Mouse (Mus musculus) neutrophil, adult 83 days (primary cell): ENCODE measurements around the gene Srp68. TPM values are rescaled to one million over a fixed set of nuclear protein-coding genes. Genes with fewer than 3 reads are reported as not detected.

Experiments
- total RNA-seq, 2 experiments: library from RNA; stranded (reverse); gene quantifications; one replicate each; pipeline ENCODE4 v1.2.4; 2023

The Srp68 gene
- total RNA-seq = 10 to 100 TPM; 36.8 to 39.4 TPM

DNA sequence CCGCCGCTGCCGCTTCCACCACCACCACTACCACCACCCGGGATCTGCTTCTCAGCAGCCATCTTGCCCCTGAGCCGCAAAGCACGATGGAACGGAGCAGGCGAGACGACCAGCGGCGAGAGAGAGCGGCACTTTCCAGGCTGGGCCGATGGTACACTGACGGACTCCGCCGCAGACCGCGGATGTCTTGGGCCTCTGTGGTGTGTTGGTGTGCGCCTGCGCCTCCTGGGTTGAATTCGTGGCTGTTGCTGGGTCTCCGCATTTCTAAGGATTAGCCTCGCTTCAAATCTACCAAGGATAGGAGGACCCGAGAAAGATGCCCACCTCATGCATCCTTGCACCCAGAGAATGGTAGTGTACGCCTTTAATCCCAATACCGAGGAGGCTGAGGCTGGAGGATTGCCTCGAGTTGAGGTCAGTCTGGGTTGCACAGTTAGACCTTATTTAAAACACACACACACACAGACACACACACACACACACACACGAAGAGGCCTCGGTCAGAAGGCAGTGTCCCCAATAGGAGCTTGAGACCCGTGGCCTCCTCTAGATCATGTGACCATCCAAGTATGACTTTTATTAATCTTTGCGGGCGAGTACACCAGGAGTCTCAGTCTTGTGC is at the start of gene Srp68:
Gene Srp68 (minus strand): TSS at position 173 of the 622 bp plus-strand sequence.

DNA sequence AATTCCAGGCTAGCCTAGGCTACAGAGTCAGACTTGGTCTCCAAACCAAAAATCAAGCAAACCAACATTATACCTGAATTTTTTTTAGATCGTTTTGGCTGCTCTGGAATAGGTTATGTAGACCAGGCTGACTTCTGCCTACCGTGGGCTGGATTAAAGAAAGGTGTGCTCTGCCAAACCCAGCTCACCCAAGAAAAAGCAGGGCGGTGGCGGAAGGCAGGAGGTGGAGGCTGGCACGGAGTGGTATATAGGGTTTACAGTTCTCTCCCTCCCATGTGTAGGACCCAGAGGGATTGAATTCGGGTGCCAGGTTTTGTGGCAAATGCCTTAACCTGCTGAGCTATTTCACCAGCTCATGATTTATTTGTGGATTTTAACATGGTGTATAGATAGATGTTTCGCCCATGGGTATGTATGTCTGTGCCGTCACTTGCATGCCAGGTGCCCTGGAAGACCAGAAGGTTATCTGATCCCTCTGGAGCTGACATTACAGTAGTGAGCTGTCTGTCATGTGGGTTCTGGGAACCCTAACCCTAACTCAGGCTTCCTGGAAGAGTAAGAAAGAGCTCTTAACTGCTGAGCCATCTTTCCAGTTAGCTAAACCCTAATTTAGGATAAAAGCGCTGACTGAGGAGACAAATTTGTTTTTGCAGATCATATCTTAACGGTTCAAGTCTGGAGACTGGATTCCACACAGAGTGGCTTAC is 33.2 kb upstream of the Srp68 start, which contains the start of gene Exoc7:
Gene Exoc7 (minus strand): TSS at position 215 of the 707 bp plus-strand sequence.

DNA sequence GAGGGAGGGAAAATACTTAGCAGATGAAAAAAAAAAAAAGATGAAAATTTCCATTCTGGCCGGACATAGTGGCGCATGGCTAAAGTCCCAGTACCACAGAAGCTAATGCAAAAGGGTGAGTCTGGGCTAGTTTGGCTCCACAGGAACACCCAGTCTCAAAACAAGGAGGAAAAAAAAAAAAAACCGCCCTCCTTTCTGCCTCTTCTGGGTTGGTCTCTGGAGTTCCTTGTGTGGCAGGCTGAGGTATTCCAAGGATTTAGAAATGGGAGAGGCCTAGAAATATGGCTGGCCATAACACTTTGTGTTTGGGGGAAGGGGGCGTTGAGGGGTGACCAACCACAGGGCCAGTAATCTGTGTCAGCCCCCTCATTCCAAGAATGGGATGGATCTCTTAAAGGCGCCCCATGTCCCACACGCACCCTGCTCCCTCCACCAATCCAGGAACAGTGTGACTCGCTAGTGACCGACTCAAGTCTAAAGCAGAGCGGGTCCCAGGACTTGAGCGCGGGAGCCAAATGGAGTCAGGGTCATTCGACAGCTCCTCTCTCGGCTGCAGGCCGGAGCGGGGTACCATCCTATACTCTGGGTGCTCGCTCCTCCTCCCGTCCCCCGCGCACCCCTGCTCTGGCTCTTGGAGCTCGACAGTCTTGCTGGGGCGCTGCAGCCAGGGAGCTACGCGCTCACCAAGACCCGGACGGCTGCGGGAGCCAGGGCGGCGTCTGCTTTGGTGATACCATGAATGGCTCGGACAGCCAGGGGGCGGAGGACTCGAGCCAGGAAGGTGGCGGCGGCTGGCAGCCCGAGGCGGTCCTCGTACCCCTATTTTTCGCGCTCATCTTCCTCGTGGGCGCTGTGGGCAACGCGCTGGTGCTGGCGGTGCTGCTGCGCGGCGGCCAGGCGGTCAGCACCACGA is 7.0 kb upstream of the Srp68 start, which contains the start of gene Galr2:
Gene Galr2 (plus strand): TSS at position 189 of the 913 bp plus-strand sequence.

DNA sequence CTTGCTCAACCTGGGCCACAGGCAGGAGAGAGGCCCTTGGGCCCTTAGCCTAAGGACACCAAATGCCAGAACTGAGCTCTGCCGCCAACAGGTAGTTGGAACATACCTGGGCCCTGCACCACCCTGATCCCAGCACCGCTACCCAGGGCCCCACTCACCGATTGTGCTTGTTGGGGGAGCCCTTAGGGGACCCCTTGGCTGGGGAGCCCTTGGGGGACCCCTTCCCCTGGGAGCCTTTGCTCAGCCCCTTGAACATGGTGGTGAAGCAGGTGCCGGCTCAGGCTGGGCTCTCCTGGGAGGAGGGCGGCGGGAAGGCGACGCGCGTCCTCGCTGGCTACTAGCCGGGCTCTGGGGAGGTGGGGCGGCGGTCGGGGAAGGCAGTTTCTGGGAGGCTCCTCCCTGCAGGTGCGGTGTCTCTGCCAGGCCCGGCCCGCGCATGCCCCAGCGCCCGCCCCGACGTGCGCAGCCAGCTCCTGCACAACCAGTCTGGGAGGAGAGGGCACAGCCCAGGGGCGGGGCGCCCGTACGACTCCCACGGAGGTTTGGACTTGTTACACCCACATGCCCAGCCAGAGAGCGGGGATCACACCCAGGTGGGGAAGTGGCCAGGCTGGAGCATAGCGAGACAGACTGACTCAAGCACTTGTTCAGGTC is 36.1 kb downstream of the Srp68 start, which contains the start of gene Evpl:
Gene Evpl (minus strand): TSS at position 336 of the 654 bp plus-strand sequence.

DNA sequence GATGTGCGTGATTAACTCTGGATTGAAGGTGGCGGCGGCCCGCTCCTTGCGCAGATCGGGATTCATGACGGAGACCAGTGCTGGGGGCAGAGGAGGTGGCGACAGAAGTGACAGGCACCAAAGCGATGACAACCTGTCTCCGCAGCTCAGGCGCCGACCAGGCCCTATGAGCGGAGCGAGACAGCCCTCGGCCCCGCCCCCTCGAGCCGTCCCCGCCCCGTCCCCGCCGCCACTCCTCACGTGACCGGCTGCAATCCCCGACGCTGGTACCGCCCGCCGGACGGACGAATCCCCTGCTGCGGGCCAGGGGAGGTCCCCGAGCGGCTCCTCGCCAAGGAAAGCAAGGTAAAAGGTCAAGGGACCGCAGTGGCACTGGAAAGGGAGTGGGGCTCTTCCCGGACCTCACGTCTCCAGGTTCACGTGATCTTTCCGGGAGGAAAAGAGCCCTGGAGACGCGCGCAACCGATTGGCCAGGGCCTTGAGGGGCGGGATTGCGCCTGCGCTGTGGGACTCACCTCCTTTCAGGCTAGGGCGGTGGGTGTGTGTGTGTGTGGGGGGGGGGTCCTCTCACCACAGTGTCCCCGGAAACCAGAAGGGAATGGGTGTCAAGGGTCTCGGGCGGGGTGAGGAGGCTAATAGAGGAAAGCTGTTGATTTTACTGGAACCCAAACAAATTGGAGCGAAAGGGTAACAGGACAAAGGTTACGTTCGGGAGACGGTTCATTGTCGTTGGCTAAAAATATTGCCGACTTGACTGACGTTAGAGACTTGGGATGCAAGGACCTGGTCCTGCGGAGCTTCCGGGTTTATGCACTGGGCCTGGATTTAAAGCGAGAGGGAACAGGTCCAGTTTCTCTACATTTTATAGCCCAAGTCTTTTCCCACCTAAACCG is 75.1 kb downstream of the Srp68 start, which contains the start of the genes Ten1 and Acox1:
Gene Ten1 (plus strand): TSS at position 217 of the 893 bp plus-strand sequence.
Gene Acox1 (minus strand): TSS at position 407 of the 893 bp plus-strand sequence.

Other genes with a start within 250 kb of the Srp68 start
- gene H3f3b, start 246.3 kb downstream of the Srp68 start, total RNA-seq = 1,000 to 10,000 TPM; 3,921 to 4,178 TPM
- gene Unk, start 243.9 kb downstream of the Srp68 start, total RNA-seq = 10 to 100 TPM; 20.9 to 23.4 TPM
- gene Unc13d, start 196.3 kb downstream of the Srp68 start, total RNA-seq = 10 to 100 TPM; 87.3 to 94.0 TPM
- 100 to 1,000 TPM; 124 to 141 TPM for gene Wbp2, start 187.2 kb downstream of the Srp68 start, total RNA-seq
- under 1 TPM; 0.35 to 0.77 TPM for gene Trim47, start 147.0 kb downstream of the Srp68 start, total RNA-seq
- 1 to 10 TPM; 6.7 to 8.8 TPM for gene Trim65, start 143.1 kb downstream of the Srp68 start, total RNA-seq
- 10 to 100 TPM; 15.6 to 17.3 TPM for gene Mrpl38, start 135.3 kb downstream of the Srp68 start, total RNA-seq
- gene Fbf1, start 106.1 kb downstream of the Srp68 start, total RNA-seq = 1 to 10 TPM; 6.0 to 9.4 TPM
- gene Ten1, start 75.4 kb downstream of the Srp68 start, total RNA-seq = 10 to 100 TPM; 24.6 to 28.1 TPM
- 10 to 100 TPM; 25.9 to 28.7 TPM for gene Acox1, start 75.2 kb downstream of the Srp68 start, total RNA-seq
- not detected for gene Evpl, start 36.1 kb downstream of the Srp68 start, total RNA-seq
- not detected for gene Galr2, start 6.7 kb upstream of the Srp68 start, total RNA-seq
- gene Exoc7, start 33.0 kb upstream of the Srp68 start, total RNA-seq = 10 to 100 TPM; 37.1 to 42.5 TPM
- under 1 TPM in 1 of 2 experiments, not detected in 1; 0.22 TPM for gene Foxj1, start 61.2 kb upstream of the Srp68 start, total RNA-seq
- 1 to 10 TPM; 3.0 to 4.9 TPM for gene Rnf157, start 138.8 kb upstream of the Srp68 start, total RNA-seq
- 10 to 100 TPM; 69.9 to 86.6 TPM for gene Ubald2, start 159.9 kb upstream of the Srp68 start, total RNA-seq
- under 1 TPM in 1 of 2 experiments, not detected in 1; 0.15 TPM for gene Qrich2, start 192.0 kb upstream of the Srp68 start, total RNA-seq
- gene Prpsap1, start 220.0 kb upstream of the Srp68 start, total RNA-seq = 10 to 100 TPM; 32.5 to 33.0 TPM